Mouse (Mus musculus): ENCODE measurements at regions not wholly inside any gene's neighbourhood (a gene's known extent, or its start where the extent isn't known, plus 50 kb on each side); places are given as distances from the start of the nearest gene placed in this dataset.

DNA sequence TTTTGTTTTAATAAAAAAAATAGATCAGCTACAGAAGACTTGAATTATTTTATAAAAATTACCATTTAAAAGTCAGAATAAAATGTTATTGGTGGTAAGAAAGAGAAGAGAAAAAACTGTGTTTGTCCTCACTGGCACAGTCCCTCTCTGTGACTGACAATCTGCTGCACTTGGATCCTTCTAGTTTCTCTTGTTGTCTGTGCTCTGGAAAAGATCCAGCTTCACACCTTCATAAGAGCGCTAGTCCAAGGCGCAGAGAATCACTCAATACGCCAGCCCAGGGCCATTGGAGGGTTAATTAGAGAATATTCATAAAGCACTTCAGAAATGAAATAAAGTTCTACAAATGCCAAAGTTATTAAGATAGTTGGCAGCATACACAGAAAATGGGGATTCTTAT is 153.8 kb downstream of the Lmbrd1 start:
- H3K27ac ChIP-seq (ENCODE audit: insufficient read depth, low read length): no peak overlapping the region
- no peaks in the 10 kb centered on the region for H3K4me1 ChIP-seq (ENCODE audit: control insufficient read depth, insufficient read depth, low read length)
- TF ChIP-seq POLR2A (IDR thresholded peaks at IDR 0.05; ENCODE audit: extremely low read depth, insufficient read depth, low read length) (no peak), CTCF (IDR thresholded peaks at IDR 0.05; ENCODE audit: extremely low read depth, insufficient read depth, low read length) (no peak)
- no peak overlapping the region for H3K4me3 ChIP-seq (ENCODE audit: insufficient read depth, low read length)

GRCm38 (mm10) chr1:24866877-24867276 is 188.4 kb downstream of the Lmbrd1 start:
- H3K4me1 ChIP-seq (ENCODE audit: control insufficient read depth, insufficient read depth, low read length): no peaks in the 10 kb centered on the region
- H3K27ac ChIP-seq (ENCODE audit: insufficient read depth, low read length): no peak overlapping the region
- TF ChIP-seq CTCF (IDR thresholded peaks at IDR 0.05; ENCODE audit: extremely low read depth, insufficient read depth, low read length): no peak
- no peak for TF ChIP-seq POLR2A (IDR thresholded peaks at IDR 0.05; ENCODE audit: extremely low read depth, insufficient read depth, low read length)

DNA sequence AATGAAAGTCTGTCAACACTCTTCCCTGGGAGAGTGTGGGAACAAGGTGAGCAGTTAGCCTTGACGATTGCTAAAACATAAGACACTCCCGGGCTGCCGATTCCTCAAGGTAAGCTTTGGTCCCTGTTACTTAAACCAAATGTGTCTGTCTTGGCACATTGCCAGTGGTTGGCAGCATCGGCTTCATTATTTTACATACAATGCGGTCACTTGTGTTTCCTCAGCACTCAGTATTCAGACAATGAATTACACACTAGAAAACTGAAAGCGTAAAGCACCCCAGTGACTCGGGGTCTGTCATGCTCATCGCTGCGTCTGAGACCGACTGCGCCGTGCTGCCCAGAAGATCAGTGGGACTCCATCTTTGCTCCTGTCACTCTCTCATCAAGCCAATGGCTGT is 191.3 kb downstream of the Lmbrd1 start:
- no peak overlapping the region for H3K27ac ChIP-seq (ENCODE audit: insufficient read depth, low read length)

More at GRCm38 (mm10) chr1:24866877-24867276, 188.4 kb downstream of the Lmbrd1 start:
- no peak overlapping the region for H3K4me3 ChIP-seq (ENCODE audit: insufficient read depth, low read length)

GRCm38 (mm10) chr1:24870685-24871417 is 192.4 kb downstream of the Lmbrd1 start:
- no peak overlapping the region for H3K27ac ChIP-seq (ENCODE audit: insufficient read depth, low read length)
- no peak for TF ChIP-seq POLR2A (IDR thresholded peaks at IDR 0.05; ENCODE audit: extremely low read depth, insufficient read depth, low read length)
- no peak for TF ChIP-seq CTCF (IDR thresholded peaks at IDR 0.05; ENCODE audit: extremely low read depth, insufficient read depth, low read length)
- no peaks in the 10 kb centered on the region for H3K4me1 ChIP-seq (ENCODE audit: control insufficient read depth, insufficient read depth, low read length)
- no peak overlapping the region for H3K4me3 ChIP-seq (ENCODE audit: insufficient read depth, low read length)

More for the DNA sequence above, 191.3 kb downstream of the Lmbrd1 start:
- peak overlapping the region; percentile 32 for H3K4me3 ChIP-seq (ENCODE audit: insufficient read depth, low read length)
- no peaks in the 10 kb centered on the region for H3K4me1 ChIP-seq (ENCODE audit: control insufficient read depth, insufficient read depth, low read length)
- TF ChIP-seq CTCF (IDR thresholded peaks at IDR 0.05; ENCODE audit: extremely low read depth, insufficient read depth, low read length) (no peak), POLR2A (IDR thresholded peaks at IDR 0.05; ENCODE audit: extremely low read depth, insufficient read depth, low read length) (no peak)

DNA sequence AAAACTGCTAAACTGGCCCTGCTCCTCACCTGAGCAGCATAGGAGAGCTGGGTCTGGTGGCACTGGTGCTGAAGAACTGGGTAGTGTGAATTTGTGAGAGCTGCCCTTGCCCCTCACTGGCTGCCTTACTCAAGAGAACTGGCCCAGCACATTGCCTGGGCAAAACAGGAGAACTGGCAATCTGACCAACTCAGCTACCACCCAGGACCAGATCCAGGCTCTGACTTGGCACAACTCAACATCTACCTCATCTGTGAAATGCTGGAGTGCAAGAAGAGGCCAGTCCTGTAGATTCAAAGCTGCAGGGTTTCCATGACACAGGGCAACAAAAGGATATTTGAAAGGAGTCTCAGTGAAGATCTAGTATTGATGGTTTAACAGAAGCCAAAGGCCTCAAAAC is 198.6 kb downstream of the Lmbrd1 start:
- no peak for TF ChIP-seq POLR2A (IDR thresholded peaks at IDR 0.05; ENCODE audit: extremely low read depth, insufficient read depth, low read length)
- no peak for TF ChIP-seq CTCF (IDR thresholded peaks at IDR 0.05; ENCODE audit: extremely low read depth, insufficient read depth, low read length)
- Histone ChIP-seq H3K4me1 (ENCODE audit: control insufficient read depth, insufficient read depth, low read length) (no peaks in the 10 kb centered on the region), H3K4me3 (ENCODE audit: insufficient read depth, low read length) (no peak overlapping the region), H3K27ac (ENCODE audit: insufficient read depth, low read length) (no peak overlapping the region)

GRCm38 (mm10) chr1:24883638-24884037 is 205.2 kb downstream of the Lmbrd1 start:
- Histone ChIP-seq H3K4me1 (ENCODE audit: control insufficient read depth, insufficient read depth, low read length) (no peaks in the 10 kb centered on the region), H3K27ac (ENCODE audit: insufficient read depth, low read length) (no peak overlapping the region), H3K4me3 (ENCODE audit: insufficient read depth, low read length) (no peak overlapping the region)
- TF ChIP-seq POLR2A (IDR thresholded peaks at IDR 0.05; ENCODE audit: extremely low read depth, insufficient read depth, low read length): no peak
- no peak for TF ChIP-seq CTCF (IDR thresholded peaks at IDR 0.05; ENCODE audit: extremely low read depth, insufficient read depth, low read length)

GRCm38 (mm10) chr1:24901278-24901677 is 222.8 kb downstream of the Lmbrd1 start:
- no peak overlapping the region for H3K27ac ChIP-seq (ENCODE audit: insufficient read depth, low read length)
- TF ChIP-seq POLR2A (IDR thresholded peaks at IDR 0.05; ENCODE audit: extremely low read depth, insufficient read depth, low read length) (no peak), CTCF (IDR thresholded peaks at IDR 0.05; ENCODE audit: extremely low read depth, insufficient read depth, low read length) (peak; percentile 71)
- H3K4me1 ChIP-seq (ENCODE audit: control insufficient read depth, insufficient read depth, low read length): no peaks in the 10 kb centered on the region
- no peak overlapping the region for H3K4me3 ChIP-seq (ENCODE audit: insufficient read depth, low read length)

- TF ChIP-seq CTCF (IDR thresholded peaks at IDR 0.05; ENCODE audit: extremely low read depth, insufficient read depth, low read length) (no peak), POLR2A (IDR thresholded peaks at IDR 0.05; ENCODE audit: extremely low read depth, insufficient read depth, low read length) (no peak)
- no peaks in the 10 kb centered on the region for H3K4me1 ChIP-seq (ENCODE audit: control insufficient read depth, insufficient read depth, low read length)
- H3K27ac ChIP-seq (ENCODE audit: insufficient read depth, low read length): no peak overlapping the region
- no peak overlapping the region for H3K4me3 ChIP-seq (ENCODE audit: insufficient read depth, low read length)
Measured at GRCm38 (mm10) chr1:24938303-24939263, 260.2 kb downstream of the Lmbrd1 start.

DNA sequence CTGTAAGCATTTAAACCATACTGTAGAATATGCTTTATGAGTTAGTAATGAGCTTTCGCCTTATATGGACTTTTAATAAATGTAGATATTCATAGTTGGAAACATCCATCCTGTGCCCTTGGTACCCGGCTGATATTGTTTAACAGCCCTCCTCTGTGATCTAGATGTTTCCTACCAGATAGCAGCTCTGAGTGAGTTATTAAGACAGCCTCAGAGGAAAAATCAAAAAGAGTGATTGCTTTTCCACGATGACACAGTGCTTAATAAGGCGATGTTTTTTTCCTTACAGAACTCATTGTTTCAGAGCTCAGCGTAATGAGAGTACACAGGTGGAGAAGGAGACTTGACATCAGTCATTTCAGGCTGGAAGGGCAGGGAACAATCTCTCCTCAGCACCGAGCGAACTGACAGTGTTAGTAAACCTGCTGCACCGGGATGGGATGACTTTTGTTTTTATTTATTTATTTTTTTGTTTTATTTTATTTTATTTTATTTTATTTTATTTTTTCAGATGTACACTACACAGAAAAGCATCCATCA is 264.4 kb downstream of the Lmbrd1 start:
- no peak for TF ChIP-seq CTCF (IDR thresholded peaks at IDR 0.05; ENCODE audit: extremely low read depth, insufficient read depth, low read length)
- no peak for TF ChIP-seq POLR2A (IDR thresholded peaks at IDR 0.05; ENCODE audit: extremely low read depth, insufficient read depth, low read length)
- no peak overlapping the region for H3K4me3 ChIP-seq (ENCODE audit: insufficient read depth, low read length)
- H3K4me1 ChIP-seq (ENCODE audit: control insufficient read depth, insufficient read depth, low read length): no peaks in the 10 kb centered on the region
- no peak overlapping the region for H3K27ac ChIP-seq (ENCODE audit: insufficient read depth, low read length)
